Mouse (Mus musculus) bone marrow, adult 2 months (tissue): Measurements from ENCODE around the gene Sell.

Source experiments
- CTCF ChIP-seq: fragments of 200-500 bp; IDR thresholded peaks from 2 replicates; pipeline ENCODE4 v1.5.1; 2011; ENCODE audit warnings: low read length, control low read depth; ENCODE audit not compliant: control insufficient read depth, insufficient read depth
- POLR2A ChIP-seq: fragments of 200-500 bp; IDR thresholded peaks from 2 replicates; pipeline ENCODE4 v1.6.1; 2011; ENCODE audit warnings: low read depth, mild to moderate bottlenecking, control low read depth, low read length, borderline replicate concordance; ENCODE audit not compliant: control insufficient read depth

- TF ChIP-seq CTCF (no peak), POLR2A (no peak)
Measured at GRCm38 (mm10) chr1:164078323-164078741, 16.6 kb downstream of the Sell start.
